Mouse (Mus musculus) frontal cortex, adult (tissue): ENCODE results near the gene Fam92b.

Experiments used
- ATAC-seq: cut with Nextera tagmentation; 2 replicates; pipeline ENCODE4 v1.9.2; 2017; ENCODE audit warnings: mild to moderate bottlenecking, moderate library complexity, mixed read lengths; ENCODE audit not compliant: low TSS enrichment

Gene Fam92b

GRCm38 (mm10) chr8:120152636-120153035 lies 24.6 kb downstream of the Fam92b start:
- no peak for ATAC-seq

- ATAC-seq, result no peak
Observed at GRCm38 (mm10) chr8:120151151-120151550, 26.1 kb downstream of the Fam92b start.

- no peak for ATAC-seq
Observed at GRCm38 (mm10) chr8:120150028-120150427, 27.2 kb downstream of the Fam92b start.

GRCm38 (mm10) chr8:120146051-120146450 lies 31.2 kb downstream of the Fam92b start:
- ATAC-seq, result no peak

- ATAC-seq, result peak; percentile 66
Observed at GRCm38 (mm10) chr8:120144652-120145301, 32.5 kb downstream of the Fam92b start.

- ATAC-seq, result peak; percentile 57
Observed at GRCm38 (mm10) chr8:120143911-120144651, 33.2 kb downstream of the Fam92b start.

GRCm38 (mm10) chr8:120140769-120141168 lies 36.5 kb downstream of the Fam92b start:
- ATAC-seq, result no peak

GRCm38 (mm10) chr8:120138958-120139357 lies 38.3 kb downstream of the Fam92b start:
- ATAC-seq, result no peak

- peak; percentile 87 for ATAC-seq
Observed at GRCm38 (mm10) chr8:120136618-120137017, 40.6 kb downstream of the Fam92b start.

GRCm38 (mm10) chr8:120135687-120136086 lies 41.6 kb downstream of the Fam92b start:
- ATAC-seq, result no peak

GRCm38 (mm10) chr8:120133169-120133568 lies 44.1 kb downstream of the Fam92b start:
- ATAC-seq, result no peak

GRCm38 (mm10) chr8:120131158-120131557 lies 46.1 kb downstream of the Fam92b start:
- ATAC-seq, result no peak

GRCm38 (mm10) chr8:120129547-120129946 lies 47.7 kb downstream of the Fam92b start:
- no peak for ATAC-seq

GRCm38 (mm10) chr8:120126357-120127161 lies 50.7 kb downstream of the Fam92b start:
- ATAC-seq, result no peak

GRCm38 (mm10) chr8:120124836-120125389 lies 52.4 kb downstream of the Fam92b start:
- 0 out of 2 replicates have a peak, but pooled peaks have one; percentile 17 for ATAC-seq

GRCm38 (mm10) chr8:120124261-120124660 lies 53.0 kb downstream of the Fam92b start:
- ATAC-seq, result no peak

- no peak for ATAC-seq
Observed at GRCm38 (mm10) chr8:120120951-120121350, 56.3 kb downstream of the Fam92b start.

- ATAC-seq, result peak; percentile 10; the same call in 1 of the 2 replicates
Observed at GRCm38 (mm10) chr8:120119931-120120330, 57.3 kb downstream of the Fam92b start.

GRCm38 (mm10) chr8:120119429-120119828 lies 57.8 kb downstream of the Fam92b start:
- ATAC-seq, result no peak

GRCm38 (mm10) chr8:120118847-120119246 lies 58.4 kb downstream of the Fam92b start:
- ATAC-seq, result peak; percentile 52

GRCm38 (mm10) chr8:120118162-120118561 lies 59.1 kb downstream of the Fam92b start:
- ATAC-seq, result no peak

GRCm38 (mm10) chr8:120116600-120116999 lies 60.7 kb downstream of the Fam92b start:
- no peak for ATAC-seq
